30 mouse cellular contexts compared by ENCODE assay signal in genomic region chr1:62636906-62637673, GRCm38 (mm10).
DNase-seq lines count a peak whose midpoint lies in the region; ATAC-seq and TF ChIP-seq lines count a peak whose summit lies in the region.
"Had no signal": no experiment of that assay in that cellular context is flagged by ENCODE, and none has a peak within 500 bp of the region (broad histone marks: within the 10 kb centered on the region; RNA-seq: fewer than 3 reads in every experiment).

No protein-coding gene starts in this region.

- CTCF ChIA-PET in Patski (lab: Charles Lee): interaction anchor here (1.4 kb wide), 1 partner anchor 10 kb away, joined by 3 read pairs; no protein-coding TSS in a partner anchor

- POLR2A ChIA-PET in Patski (lab: Charles Lee): interaction anchor here (0.6 kb wide), 1 partner anchor 10 kb away, joined by 6 read pairs; no protein-coding TSS in a partner anchor

- H3K27me3 ChIP-seq in kidney, embryonic 14.5 days (ENCODE audit: control insufficient read depth, insufficient read depth, low read length): no peaks in the 10 kb centered on the region
- no peaks in the 10 kb centered on the region for H3K27me3 ChIP-seq in Patski
- no peaks in the 10 kb centered on the region for H3K27me3 ChIP-seq in intestine, embryonic 15.5 days (replicated peaks)
- no peaks in the 10 kb centered on the region for H3K27me3 ChIP-seq in stomach, embryonic 16.5 days (ENCODE audit: control insufficient read depth, insufficient read depth, low read length)
- H3K27me3 ChIP-seq: embryonic facial prominence, embryonic 15.5 days; forebrain, embryonic 13.5 days; hindbrain, embryonic 12.5 days; neural tube, embryonic 15.5 days had no signal

- no peak overlapping the region for H3K4me3 ChIP-seq in kidney, embryonic 14.5 days (ENCODE audit: low read length)
- H3K4me3 ChIP-seq in intestine, embryonic 15.5 days (replicated peaks): no peak overlapping the region
- no peak overlapping the region for H3K4me3 ChIP-seq in stomach, embryonic 16.5 days (replicated peaks; ENCODE audit: low read length)
- H3K4me3 ChIP-seq: embryonic facial prominence, embryonic 15.5 days; forebrain, embryonic 13.5 days; heart, adult 2 months; hindbrain, embryonic 12.5 days; midbrain, embryonic 15.5 days; neural tube, embryonic 15.5 days had no signal

- in situ Hi-C loops in Patski (cut with MboI; ENCODE audit: low pct_unique_long_range_greater_than_20kb): no loop called here

- no peak for DNase-seq in kidney, postnatal 25 days
- peak; percentile 64 for DNase-seq in Patski (ENCODE audit: low read depth, low spot score)
- DNase-seq in retina, embryonic 14.5 days (ENCODE audit: low spot score): no peak
- no peak for DNase-seq in ovary, adult 18-20 months (ENCODE audit: low spot score)
- DNase-seq: adrenal gland, adult 2 months; adrenal gland, postnatal 36 days; cerebellum, adult 2 months; cerebellum, postnatal 14 days; gastrocnemius, postnatal 25 days; heart, adult 2 months; heart, postnatal 14 days; kidney, adult 11 months; liver; lung, adult 2 months; lung, postnatal 10 days; right cerebral cortex, adult 18-20 months; spleen, adult 18-20 months; thymus, postnatal 4 days had no signal

- 90% methylated on average over 6 of the region's 6 CpGs for WGBS in kidney, embryonic 14.5 days
- 70% methylated on average over 6 of the region's 6 CpGs for WGBS in intestine, embryonic 15.5 days
- 80% methylated on average over 6 of the region's 6 CpGs for WGBS in stomach, embryonic 16.5 days

- H3K27ac ChIP-seq in kidney, embryonic 14.5 days (ENCODE audit: low read depth, low read length): no peak overlapping the region
- peak overlapping the region; percentile 7; the same call in 1 of the 2 replicates for H3K27ac ChIP-seq in intestine, embryonic 15.5 days
- H3K27ac ChIP-seq in stomach, embryonic 16.5 days (ENCODE audit: low read length): 0 out of 2 replicates have a peak overlapping the region, but pooled peaks have one; percentile 2
- H3K27ac ChIP-seq: embryonic facial prominence, embryonic 15.5 days; forebrain, embryonic 13.5 days; heart, adult 2 months; hindbrain, embryonic 12.5 days; hindbrain, postnatal 0 days; liver, embryonic 14.5 days; macrophage; midbrain, embryonic 15.5 days; neural tube, embryonic 15.5 days had no signal

- no peak overlapping the region for H3K9ac ChIP-seq in kidney, embryonic 14.5 days (ENCODE audit: low read depth, low read length)
- no peak overlapping the region for H3K9ac ChIP-seq in intestine, embryonic 15.5 days
- no peak overlapping the region for H3K9ac ChIP-seq in stomach, embryonic 16.5 days (ENCODE audit: low read length)
- H3K9ac ChIP-seq: embryonic facial prominence, embryonic 15.5 days; forebrain, embryonic 13.5 days; hindbrain, embryonic 12.5 days; liver, embryonic 14.5 days; midbrain, embryonic 15.5 days; neural tube, embryonic 15.5 days had no signal

- H3K4me1 ChIP-seq in kidney, embryonic 14.5 days (ENCODE audit: control insufficient read depth, insufficient read depth, low read length): no peaks in the 10 kb centered on the region
- peaks cover 9% of the 10 kb centered on the region for H3K4me1 ChIP-seq in intestine, embryonic 15.5 days (replicated peaks)
- H3K4me1 ChIP-seq in stomach, embryonic 16.5 days (ENCODE audit: control insufficient read depth, insufficient read depth, low read length): no peaks in the 10 kb centered on the region; the same call in none of the 2 replicates
- H3K4me1 ChIP-seq: embryonic facial prominence, embryonic 15.5 days had no signal

- H3K4me2 ChIP-seq in kidney, embryonic 14.5 days (replicated peaks; ENCODE audit: low read depth, low read length): no peak overlapping the region
- no peak overlapping the region for H3K4me2 ChIP-seq in intestine, embryonic 15.5 days (replicated peaks)
- H3K4me2 ChIP-seq in stomach, embryonic 16.5 days (ENCODE audit: low read depth, low read length): no peak overlapping the region
- H3K4me2 ChIP-seq: embryonic facial prominence, embryonic 15.5 days; forebrain, embryonic 13.5 days; hindbrain, embryonic 12.5 days; midbrain, embryonic 15.5 days; neural tube, embryonic 15.5 days had no signal

- TF ChIP-seq CTCF in Patski (IDR thresholded peaks at IDR 0.05): no peak

- H3K9me3 ChIP-seq in kidney, embryonic 14.5 days (ENCODE audit: control insufficient read depth, low read length): no peaks in the 10 kb centered on the region
- H3K9me3 ChIP-seq in intestine, embryonic 15.5 days: no peaks in the 10 kb centered on the region
- no peaks in the 10 kb centered on the region for H3K9me3 ChIP-seq in stomach, embryonic 16.5 days (replicated peaks; ENCODE audit: control insufficient read depth, low read length)
- H3K9me3 ChIP-seq: embryonic facial prominence, embryonic 15.5 days; forebrain, embryonic 13.5 days; hindbrain, embryonic 12.5 days; midbrain, embryonic 15.5 days; neural tube, embryonic 15.5 days had no signal

- peak; percentile 35; the same call in 1 of the 2 replicates for ATAC-seq in kidney, embryonic 14.5 days (ENCODE audit: low FRiP score, low TSS enrichment)
- peak; percentile 49 for ATAC-seq in Patski
- peak; percentile 91 for ATAC-seq in intestine, embryonic 15.5 days
- peak; percentile 68 for ATAC-seq in stomach, embryonic 16.5 days (ENCODE audit: insufficient read depth, low FRiP score)
- ATAC-seq: CD4-positive, CD25-positive, alpha-beta regulatory T cell, adult 4 months; forebrain, embryonic 13.5 days; hindbrain, postnatal 0 days; midbrain, embryonic 15.5 days had no signal

- H3K36me3 ChIP-seq in kidney, embryonic 14.5 days (ENCODE audit: control insufficient read depth, insufficient read depth, low read length): no peaks in the 10 kb centered on the region
- H3K36me3 ChIP-seq in intestine, embryonic 15.5 days: no peaks in the 10 kb centered on the region
- H3K36me3 ChIP-seq in stomach, embryonic 16.5 days (ENCODE audit: control insufficient read depth, insufficient read depth, low read length): no peaks in the 10 kb centered on the region
- H3K36me3 ChIP-seq: embryonic facial prominence, embryonic 15.5 days; hindbrain, embryonic 12.5 days; midbrain, embryonic 15.5 days; neural tube, embryonic 15.5 days had no signal

Comparison
In these comparisons a context has a peak if more than half of its experiments do, and no peak if none do; other contexts are left out.
1. ATAC-seq: peak in every context shown above with its lines; median percentile 91 in intestine, embryonic 15.5 days; 68 in stomach, embryonic 16.5 days; 49 in Patski; 35 in kidney, embryonic 14.5 days.